Mouse (Mus musculus) gastrocnemius, adult 2 months (tissue): ENCODE data around the gene Fbxl2. TPM values are rescaled to one million over a fixed set of nuclear protein-coding genes. Genes with fewer than 3 reads are reported as not detected.

Source experiments
- DNase-seq: peaks from one replicate; pipeline ENCODE4 v3.0.0; 2022
- H3K27ac ChIP-seq: fragments of 200-600 bp; 2 replicates; pipeline ENCODE4 v1.8.1; 2022; ENCODE audit warnings: mild to moderate bottlenecking
- H3K4me3 ChIP-seq: fragments of 200-600 bp; 2 replicates; pipeline ENCODE4 v1.8.1; 2022; ENCODE audit warnings: mild to moderate bottlenecking, moderate library complexity
- CTCF ChIP-seq: fragments of 200-600 bp; IDR thresholded peaks from 2 replicates; pipeline ENCODE4 v1.8.1; 2022; ENCODE audit warnings: antibody characterized with exemption, mild to moderate bottlenecking, moderate library complexity
- intact Hi-C: fragments of 180-260 bp; cut with DNase I; formaldehyde crosslinking; loops from one replicate; pipeline ENCODE4 v1.15.1; 2025
- total RNA-seq, 2 experiments: library from RNA; stranded (reverse); gene quantifications; 2 replicates each; pipeline ENCODE4 v1.2.3; 2021

Fbxl2 gene
- total RNA-seq, 2 experiments from 2014 or later = 0.43 to 1.1 TPM

DNA sequence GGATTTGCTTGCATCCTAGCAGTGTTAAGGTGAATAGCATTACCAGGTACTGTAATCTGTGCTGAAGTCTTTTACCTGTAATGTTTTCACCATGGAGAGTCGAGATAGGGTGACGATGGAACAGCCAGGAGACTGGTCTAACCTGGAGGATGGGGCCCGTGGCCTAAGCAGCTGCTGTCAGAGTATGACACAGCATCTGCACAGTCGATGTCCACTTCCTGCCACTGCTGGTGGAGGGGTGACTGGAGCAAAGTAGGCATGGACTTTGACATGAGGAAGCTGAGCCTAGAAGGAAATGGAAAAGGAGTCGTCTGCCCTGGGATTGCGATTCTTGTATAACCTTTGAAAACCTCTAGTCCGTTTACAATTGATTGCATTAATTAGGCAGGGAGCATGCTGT is 67.3 kb downstream of the Fbxl2 start:
- TF ChIP-seq CTCF = no peak
- H3K27ac ChIP-seq = no peak overlapping the region
- H3K4me3 ChIP-seq = no peak overlapping the region
- intact Hi-C loops = no loop called here
- DNase-seq = no peak

DNA sequence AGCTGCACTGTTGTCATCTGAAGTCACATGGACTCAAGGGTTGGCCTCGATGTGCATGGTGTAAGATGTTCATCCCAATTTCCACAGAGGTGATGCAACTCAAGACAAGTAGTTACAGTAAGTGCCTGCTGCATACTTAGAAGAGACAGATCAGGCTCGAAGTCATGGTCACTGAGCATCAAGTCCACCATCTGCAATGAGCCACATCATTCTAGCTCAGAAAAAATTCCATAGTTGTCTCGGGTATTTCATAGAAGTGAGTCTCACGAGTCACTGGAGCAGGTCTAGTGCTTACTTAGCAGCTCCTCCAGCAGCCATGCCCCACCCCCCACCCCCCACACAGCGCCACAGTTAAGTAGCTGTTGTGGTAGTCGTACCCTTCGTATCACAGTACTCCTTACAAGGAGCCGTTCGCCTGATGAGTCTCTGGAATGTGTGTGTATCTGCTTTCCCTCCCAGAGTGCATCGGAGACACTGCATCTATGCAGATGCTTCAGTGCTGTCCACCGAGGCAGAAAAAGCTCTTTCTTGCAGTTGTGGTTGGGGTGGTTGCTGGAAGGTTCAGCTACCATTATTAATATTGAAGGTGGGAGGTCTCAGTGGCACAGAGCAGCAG is 68.7 kb downstream of the Fbxl2 start:
- no peak overlapping the region for H3K4me3 ChIP-seq
- intact Hi-C loops = no loop called here
- no peak for TF ChIP-seq CTCF
- DNase-seq = no peak
- no peak overlapping the region for H3K27ac ChIP-seq

DNA sequence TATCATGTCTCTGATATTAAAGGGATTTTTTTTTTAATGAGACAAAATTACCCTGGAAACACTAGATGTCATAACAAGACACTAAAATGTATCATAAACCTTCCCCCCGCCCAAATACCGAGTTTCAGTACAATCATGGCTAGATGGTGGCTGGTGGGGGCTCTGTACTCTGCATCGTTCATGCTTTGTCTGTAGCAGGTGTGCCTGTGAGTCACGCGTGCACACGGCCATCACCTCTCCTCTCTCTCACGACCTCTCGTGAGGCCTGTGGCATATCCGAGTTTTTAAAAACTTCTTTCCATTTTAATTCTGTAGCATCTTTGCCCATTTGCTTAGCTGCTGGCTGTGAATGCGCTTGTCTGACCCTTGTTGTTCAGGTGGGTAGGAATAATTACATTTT is 69.7 kb downstream of the Fbxl2 start:
- TF ChIP-seq CTCF = no peak
- intact Hi-C loops = no loop called here
- no peak overlapping the region for H3K4me3 ChIP-seq
- DNase-seq = no peak
- H3K27ac ChIP-seq = no peak overlapping the region

DNA sequence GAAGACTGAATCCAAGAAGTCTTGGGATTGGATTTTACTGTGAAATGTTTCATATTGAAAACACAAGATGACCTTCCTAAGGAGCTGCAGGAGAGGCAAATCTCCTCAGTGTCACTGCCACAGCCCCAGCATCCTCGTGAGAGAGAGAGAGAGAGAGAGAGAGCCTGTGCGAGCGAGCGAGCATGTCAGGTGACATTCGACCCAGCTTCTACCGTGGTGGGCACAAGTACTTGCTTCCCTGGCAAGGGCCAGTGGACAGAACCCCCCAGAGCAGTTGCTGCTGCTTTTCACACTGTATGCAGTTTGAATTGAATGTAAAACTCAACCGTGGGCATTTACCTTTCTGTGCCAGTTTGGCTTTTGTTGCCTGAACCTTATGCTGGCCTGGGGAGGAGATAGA is 70.5 kb downstream of the Fbxl2 start:
- DNase-seq = no peak
- H3K27ac ChIP-seq = no peak overlapping the region
- intact Hi-C loops = no loop called here
- no peak for TF ChIP-seq CTCF
- no peak overlapping the region for H3K4me3 ChIP-seq

DNA sequence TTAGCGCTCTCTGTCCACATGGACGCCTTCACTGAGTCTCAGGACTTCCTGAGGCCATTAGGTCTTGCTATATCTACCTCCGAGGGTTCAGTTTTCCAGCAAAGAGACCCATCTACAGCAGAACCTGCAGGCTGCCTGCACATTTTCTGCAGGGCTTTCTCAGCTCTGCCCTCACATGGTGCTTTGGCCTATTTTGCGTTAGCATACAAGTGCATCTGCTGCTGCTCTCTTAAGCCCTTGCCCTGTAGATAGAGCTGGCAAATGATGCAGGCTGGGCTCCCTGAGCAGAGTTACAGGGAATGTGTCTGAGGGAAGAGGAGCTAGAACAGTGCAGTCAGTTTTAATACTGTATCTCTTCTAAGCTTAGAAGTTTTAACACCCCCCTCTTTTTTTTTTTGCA is 71.0 kb downstream of the Fbxl2 start:
- DNase-seq = no peak
- TF ChIP-seq CTCF = no peak

DNA sequence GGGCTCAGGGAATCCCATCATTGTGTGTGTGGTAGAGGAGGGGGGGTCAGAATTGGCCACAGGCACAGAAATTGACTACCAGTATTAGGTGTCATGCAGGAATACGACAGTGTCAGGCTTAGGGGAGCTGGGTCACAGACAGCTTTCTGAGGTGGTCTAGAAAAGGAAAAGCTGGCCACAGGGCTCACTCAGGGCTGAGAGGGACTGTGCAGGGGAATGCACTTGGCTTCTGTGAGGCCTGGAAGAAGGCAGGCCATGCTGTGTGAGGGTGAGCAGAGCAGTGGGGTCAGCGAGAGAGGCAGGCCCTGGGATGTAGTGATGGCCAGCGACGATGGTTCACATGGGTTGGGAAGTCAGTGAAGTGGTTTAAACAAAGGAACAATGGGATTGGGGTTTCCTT is 72.1 kb downstream of the Fbxl2 start:
- H3K27ac ChIP-seq = no peak overlapping the region
- TF ChIP-seq CTCF = no peak
- intact Hi-C loops = no loop called here
- H3K4me3 ChIP-seq = no peak overlapping the region
- DNase-seq = no peak

More for the DNA sequence above, 71.0 kb downstream of the Fbxl2 start:
- no peak overlapping the region for H3K27ac ChIP-seq
- intact Hi-C loops = no loop called here
- no peak overlapping the region for H3K4me3 ChIP-seq

DNA sequence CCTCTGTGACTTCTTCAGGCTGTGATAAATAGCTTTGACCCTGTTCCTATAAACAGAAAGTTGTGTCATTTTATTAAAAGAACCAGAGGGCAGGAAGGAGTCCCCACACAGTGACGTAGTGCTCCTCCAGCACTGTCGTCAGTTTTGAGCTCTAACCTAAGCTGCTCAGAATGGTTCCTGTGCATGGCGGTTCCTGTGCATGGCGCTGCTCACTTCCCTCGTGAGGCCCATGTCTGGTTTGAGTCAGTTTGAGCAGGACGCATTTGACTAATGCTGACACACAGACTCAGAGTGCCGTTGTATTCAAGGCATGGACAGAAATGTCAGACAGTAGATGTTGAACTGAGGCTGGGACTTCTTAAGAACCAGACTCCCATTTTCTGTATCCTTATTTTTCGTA is 74.4 kb downstream of the Fbxl2 start:
- TF ChIP-seq CTCF = no peak
- H3K27ac ChIP-seq = no peak overlapping the region
- no peak for DNase-seq
- no peak overlapping the region for H3K4me3 ChIP-seq
- intact Hi-C loops = no loop called here

DNA sequence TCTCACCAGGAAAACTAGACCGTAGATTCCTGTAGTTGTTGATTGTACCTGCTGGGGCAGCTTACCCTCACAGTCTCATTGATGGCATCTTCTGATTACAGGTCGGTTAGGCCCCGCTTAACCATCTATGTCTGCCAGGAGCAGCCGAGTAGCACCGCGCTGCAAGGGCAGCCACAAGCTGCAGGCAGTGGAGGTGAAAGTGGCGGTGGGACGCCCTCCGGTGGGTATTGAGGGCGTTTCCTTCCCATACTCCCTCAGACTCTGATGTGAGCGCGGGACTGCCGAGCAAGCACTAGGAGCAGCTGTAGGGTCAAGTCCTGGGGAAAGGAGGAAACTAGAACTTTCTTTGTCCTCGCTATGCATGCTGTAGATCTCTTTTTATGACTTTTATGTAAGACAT is 76.0 kb downstream of the Fbxl2 start:
- no peak for TF ChIP-seq CTCF
- intact Hi-C loops = no loop called here

DNA sequence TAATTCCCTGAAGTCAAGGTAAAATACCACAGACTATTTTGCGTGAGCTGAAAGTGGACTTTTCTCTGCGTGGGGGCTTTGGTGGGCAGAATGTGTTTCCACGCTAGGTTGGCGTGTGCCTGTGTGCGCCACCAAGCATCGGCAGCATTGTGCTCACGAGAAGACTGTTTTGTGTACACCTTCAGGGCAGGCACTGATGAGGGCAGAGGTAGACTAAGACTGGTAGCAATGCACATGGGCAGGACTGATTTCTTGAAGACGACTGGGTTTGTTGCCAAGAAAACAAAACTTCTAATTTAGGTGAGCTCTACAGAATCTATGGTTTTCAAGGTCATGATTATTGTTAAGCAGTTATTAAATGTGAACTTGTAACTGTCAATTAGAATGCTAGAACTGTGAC is 76.6 kb downstream of the Fbxl2 start:
- H3K27ac ChIP-seq = no peak overlapping the region
- no peak overlapping the region for H3K4me3 ChIP-seq
- no peak for TF ChIP-seq CTCF
- DNase-seq = no peak
- intact Hi-C loops = no loop called here

More for the DNA sequence above, 76.0 kb downstream of the Fbxl2 start:
- no peak for DNase-seq
- Histone ChIP-seq H3K27ac (no peak overlapping the region), H3K4me3 (no peak overlapping the region)

DNA sequence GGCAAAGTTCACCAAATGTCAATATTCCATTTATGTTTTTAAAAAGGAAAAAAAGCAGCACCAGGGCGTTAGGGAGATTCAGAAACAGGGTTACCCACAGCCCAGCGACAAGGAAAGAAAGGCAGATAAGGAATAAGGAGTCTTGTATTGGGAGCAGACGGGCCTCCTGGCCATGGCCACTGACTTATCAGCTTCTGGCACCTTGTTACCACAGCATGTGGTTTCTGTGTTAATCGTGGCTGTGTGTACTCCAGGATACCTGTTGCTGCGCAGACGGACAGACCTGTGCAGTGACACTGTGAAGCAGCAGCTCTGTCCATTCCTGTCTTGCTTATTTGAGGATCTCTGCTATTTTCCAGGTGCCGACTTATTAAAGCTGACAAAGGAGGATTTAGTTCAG is 77.0 kb downstream of the Fbxl2 start:
- no peak overlapping the region for H3K27ac ChIP-seq
- H3K4me3 ChIP-seq = no peak overlapping the region
- DNase-seq = no peak
- intact Hi-C loops = no loop called here
- no peak for TF ChIP-seq CTCF

DNA sequence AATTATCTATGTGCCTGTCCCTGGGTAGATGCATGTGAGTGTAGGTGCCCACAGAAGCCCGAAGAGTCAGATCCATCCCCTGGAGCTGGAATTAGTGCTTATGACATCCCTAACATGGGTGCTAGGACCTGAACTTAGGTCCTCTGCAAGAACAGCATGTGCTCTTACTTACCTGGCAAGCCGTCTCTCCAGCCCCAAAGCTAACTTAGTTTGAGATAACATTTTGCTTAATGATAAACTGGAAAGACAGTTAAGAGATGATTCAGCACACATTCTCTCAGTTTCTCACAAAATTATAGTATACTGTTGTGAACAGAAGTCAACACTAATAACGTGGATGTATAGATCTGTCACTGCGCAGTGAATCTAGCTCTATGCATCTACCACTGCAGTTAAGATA is 79.2 kb downstream of the Fbxl2 start:
- no peak for DNase-seq
- intact Hi-C loops = no loop called here
- Histone ChIP-seq H3K27ac (no peak overlapping the region), H3K4me3 (no peak overlapping the region)
- TF ChIP-seq CTCF = no peak

DNA sequence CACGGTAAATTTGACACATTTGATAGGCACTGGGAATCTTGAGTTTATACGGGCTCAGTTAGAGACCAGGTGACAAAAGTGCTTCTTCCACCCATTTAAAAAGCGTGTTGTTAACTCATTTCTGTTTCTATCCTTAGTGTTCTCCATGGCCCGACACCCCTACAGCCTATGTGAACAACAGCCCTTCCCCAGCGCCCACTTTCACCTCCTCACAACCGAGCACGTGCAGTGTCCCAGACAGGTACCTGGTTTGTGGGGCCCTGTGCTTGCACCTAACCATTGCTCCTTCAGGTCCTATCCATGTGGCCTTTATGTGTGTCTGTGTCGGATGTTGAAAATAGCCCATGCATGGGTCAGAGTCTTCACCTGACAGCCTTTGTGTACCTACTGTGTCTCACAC is 81.6 kb downstream of the Fbxl2 start:
- intact Hi-C loops = no loop called here
- TF ChIP-seq CTCF = no peak
- no peak for DNase-seq

DNA sequence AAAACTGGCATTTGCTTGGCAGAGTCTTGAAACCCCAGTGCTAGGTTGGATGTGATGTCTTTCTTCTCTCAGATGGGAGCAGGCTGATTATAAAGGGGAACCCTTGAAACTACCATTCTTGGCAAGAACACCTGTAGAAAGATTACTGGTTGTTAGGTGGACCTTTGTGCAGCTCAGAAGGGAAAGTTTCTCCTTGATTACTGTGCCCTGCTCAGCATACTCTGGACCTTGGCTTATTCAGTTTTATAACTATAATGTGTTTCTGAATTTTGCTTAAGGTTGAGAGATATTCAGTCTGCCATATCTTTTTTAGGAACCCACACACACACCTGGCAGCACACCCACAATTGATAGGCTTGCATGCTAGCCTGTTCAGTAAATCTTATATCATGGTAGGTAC is 82.3 kb downstream of the Fbxl2 start:
- intact Hi-C loops = no loop called here
- Histone ChIP-seq H3K4me3 (no peak overlapping the region), H3K27ac (no peak overlapping the region)
- TF ChIP-seq CTCF = no peak
- no peak for DNase-seq

More for the DNA sequence above, 81.6 kb downstream of the Fbxl2 start:
- H3K4me3 ChIP-seq = no peak overlapping the region
- H3K27ac ChIP-seq = no peak overlapping the region

DNA sequence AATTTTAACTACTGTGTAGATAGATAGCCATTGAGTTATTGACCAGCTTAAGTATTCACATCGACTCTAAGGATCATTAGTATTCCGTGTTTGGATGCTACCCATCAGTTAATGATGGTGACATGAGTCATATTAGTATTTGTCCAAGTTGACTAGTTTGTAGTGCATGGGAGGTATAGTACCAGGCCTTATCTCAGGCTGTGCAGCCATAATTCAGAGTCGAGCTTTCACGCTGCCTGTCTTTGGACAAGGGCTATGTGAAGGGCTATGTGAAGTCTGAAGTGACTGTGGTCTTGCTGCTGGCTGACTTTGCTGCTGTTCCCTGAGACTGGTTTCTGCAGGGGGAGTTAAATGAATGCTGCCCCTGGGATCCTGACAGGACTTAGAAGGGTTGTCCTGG is 88.2 kb downstream of the Fbxl2 start:
- no peak overlapping the region for H3K27ac ChIP-seq
- DNase-seq = no peak
- TF ChIP-seq CTCF = no peak
- intact Hi-C loops = no loop called here
- no peak overlapping the region for H3K4me3 ChIP-seq
